Mouse (Mus musculus): ENCODE data around the gene Tada2a.

DNA sequence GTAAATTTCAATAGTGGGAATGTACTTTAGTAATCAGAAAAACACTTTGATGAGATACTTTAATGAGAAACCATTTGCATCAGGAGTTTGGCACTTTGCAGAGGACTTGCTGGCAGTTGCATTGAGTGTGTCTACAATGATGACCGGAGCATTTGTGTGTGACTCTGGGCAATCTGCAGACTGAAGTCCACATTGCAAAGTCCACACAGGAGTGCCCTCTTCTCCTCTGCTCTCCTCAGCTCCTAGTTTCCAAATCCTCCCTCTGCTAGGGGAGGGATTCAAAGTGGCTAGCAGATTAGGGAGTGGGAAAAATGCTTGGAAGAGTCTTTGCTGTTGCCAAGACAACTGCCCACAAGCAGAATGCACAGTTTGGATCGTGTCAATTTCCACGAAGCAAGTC, 16.7 kb upstream of the Tada2a start:
- TF ChIP-seq CTCF (IDR thresholded peaks at IDR 0.05; ENCODE audit: control insufficient read depth, insufficient read depth, insufficient read length) (no peak), MYOD1 (IDR thresholded peaks at IDR 0.05; ENCODE audit: control insufficient read depth, insufficient read length, low read depth) (no peak), CEBPB (IDR thresholded peaks at IDR 0.05; ENCODE audit: low read depth) (no peak), MAX (IDR thresholded peaks at IDR 0.05) (no peak)
